Mouse (Mus musculus): Measurements from ENCODE around the gene Nploc4.

DNA sequence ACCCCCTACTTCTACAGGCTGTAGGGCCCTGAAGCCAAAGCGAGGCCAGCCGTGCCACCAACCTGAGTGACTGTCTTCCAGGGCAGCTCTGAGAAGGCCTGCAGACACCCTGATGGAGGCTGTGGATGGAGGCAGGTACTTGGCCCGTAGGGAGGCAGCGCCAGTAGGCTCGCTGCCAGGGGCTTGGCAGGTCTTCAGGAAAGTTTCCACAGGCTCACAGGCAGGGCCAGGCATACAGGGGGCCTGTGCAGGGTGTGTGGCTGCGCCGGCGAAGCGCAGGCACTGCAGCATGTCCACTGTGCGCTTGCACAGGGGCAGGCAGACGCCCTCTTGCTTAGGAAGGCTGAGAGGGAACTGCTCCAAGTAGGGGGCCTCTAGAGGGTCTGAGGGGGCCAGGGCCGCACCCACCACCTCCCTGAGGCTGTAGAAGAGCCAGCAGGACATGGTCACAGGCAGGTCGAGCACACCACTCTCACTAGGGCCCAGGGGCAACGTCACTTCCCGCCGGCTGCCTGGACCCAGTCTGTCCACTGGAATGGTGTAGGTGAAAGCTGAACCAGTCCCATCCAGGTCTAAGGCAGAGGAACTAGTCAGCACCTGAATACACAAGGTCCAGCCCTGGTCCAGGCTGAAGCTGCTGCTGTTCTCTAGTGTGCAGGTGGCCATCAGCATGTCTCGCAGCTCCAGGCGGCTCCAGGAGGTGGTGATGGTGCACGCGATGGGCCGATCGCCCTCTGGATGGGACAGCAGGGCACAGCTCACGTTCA, 63.5 kb downstream of the Nploc4 start:
- TF ChIP-seq UBTF (IDR thresholded peaks at IDR 0.05; ENCODE audit: low read depth, low read length) (no peak), EP300 (IDR thresholded peaks at IDR 0.05; ENCODE audit: low read length) (no peak), ETS1 (conservative IDR thresholded peaks at IDR 0.05; ENCODE audit: low read depth, low read length) (no peak), USF1 (IDR thresholded peaks at IDR 0.05; ENCODE audit: low read depth, low read length) (no peak), KAT2A (IDR thresholded peaks at IDR 0.05; ENCODE audit: insufficient replicate concordance, low read length) (no peak), RCOR1 (conservative IDR thresholded peaks at IDR 0.05; ENCODE audit: low read depth, low read length) (no peak), NRF1 (IDR thresholded peaks at IDR 0.05; ENCODE audit: low read depth, low read length) (no peak)

Data from CH12.LX (cell line).